Comparison of ENCODE assay signal across 8 mouse cellular contexts in genomic region chr1:130740781-130741720, GRCm38 (mm10). TPM values are rescaled to one million over a fixed set of nuclear protein-coding genes. Genes with fewer than 3 reads are reported as not detected.
DNase-seq lines count a peak whose midpoint lies in the region; ATAC-seq lines count a peak whose summit lies in the region.

No protein-coding gene starts in this region.

- intact Hi-C loops in heart, postnatal 14 days (cut with DNase I), result no loop called here
- intact Hi-C loops in left cerebral cortex, postnatal 10 days (cut with DNase I), result no loop called here
- intact Hi-C loops in gastrocnemius, postnatal 14 days (cut with DNase I; ENCODE audit: low total_unique reads), result no loop called here

- H3K36me3 ChIP-seq in heart, embryonic 12.5 days, result no peaks in the 10 kb centered on the region
- H3K36me3 ChIP-seq in forebrain, embryonic 16.5 days (ENCODE audit: control insufficient read depth, insufficient read depth), result no peaks in the 10 kb centered on the region
- H3K36me3 ChIP-seq in neural tube, embryonic 15.5 days, result no peaks in the 10 kb centered on the region

- 27% methylated on average over 15 of the region's 15 CpGs for WGBS in heart, embryonic 12.5 days
- 56% methylated on average over 15 of the region's 15 CpGs for WGBS in forebrain, embryonic 16.5 days
- 65% methylated on average over 15 of the region's 15 CpGs for WGBS in neural tube, embryonic 15.5 days

- no peaks in the 10 kb centered on the region for H3K9me3 ChIP-seq in heart, embryonic 12.5 days (replicated peaks)
- H3K9me3 ChIP-seq in forebrain, embryonic 16.5 days (ENCODE audit: control insufficient read depth, low read length), result no peaks in the 10 kb centered on the region
- H3K9me3 ChIP-seq in neural tube, embryonic 15.5 days (replicated peaks), result no peaks in the 10 kb centered on the region

- peak overlapping the region; percentile 45 for H3K4me2 ChIP-seq in heart, embryonic 12.5 days
- no peak overlapping the region for H3K4me2 ChIP-seq in forebrain, embryonic 16.5 days (ENCODE audit: low read length)
- H3K4me2 ChIP-seq in neural tube, embryonic 15.5 days, result no peak overlapping the region

- DNase-seq in heart, postnatal 14 days, result no peak
- DNase-seq in R1 (ENCODE audit: low read depth, low spot score), result peak; percentile 59
- DNase-seq in left cerebral cortex, postnatal 10 days (ENCODE audit: extremely low spot score in 1 of 2, low spot score in 2 of 2), result peak; percentile 38 to 53
- DNase-seq in gastrocnemius, postnatal 14 days, result no peak

- H3K27ac ChIP-seq in heart, embryonic 12.5 days (ENCODE audit: poor library complexity, severe bottlenecking), result peak overlapping the region; percentile 81
- H3K27ac ChIP-seq in forebrain, embryonic 16.5 days (ENCODE audit: low read length), result no peak overlapping the region
- H3K27ac ChIP-seq in neural tube, embryonic 15.5 days (replicated peaks), result no peak overlapping the region

- 0 out of 2 replicates have a peak, but pooled peaks cover 3% of the 10 kb centered on the region for H3K27me3 ChIP-seq in heart, embryonic 12.5 days (replicated peaks)
- H3K27me3 ChIP-seq in forebrain, embryonic 16.5 days (replicated peaks; ENCODE audit: control insufficient read depth, insufficient read depth, low read length), result no peaks in the 10 kb centered on the region
- H3K27me3 ChIP-seq in neural tube, embryonic 15.5 days (replicated peaks), result no peaks in the 10 kb centered on the region

- peaks cover 32% of the 10 kb centered on the region for H3K4me1 ChIP-seq in heart, embryonic 12.5 days (replicated peaks)
- H3K4me1 ChIP-seq in forebrain, embryonic 16.5 days (replicated peaks; ENCODE audit: control insufficient read depth, insufficient read depth, low read length), result no peaks in the 10 kb centered on the region
- no peaks in the 10 kb centered on the region for H3K4me1 ChIP-seq in neural tube, embryonic 15.5 days

- peak; percentile 97 for ATAC-seq in heart, embryonic 12.5 days (ENCODE audit: insufficient number of reproducible peaks, low FRiP score)
- ATAC-seq in forebrain, embryonic 16.5 days, result peak; percentile 66
- peak; percentile 89 for ATAC-seq in megakaryocyte-erythroid progenitor cell, adult 5-6 weeks (replicated peaks; ENCODE audit: low FRiP score, low TSS enrichment, poor library complexity, severe bottlenecking)
- ATAC-seq in neural tube, embryonic 15.5 days (ENCODE audit: low FRiP score), result no peak

- H3K9ac ChIP-seq in heart, embryonic 12.5 days, result peak overlapping the region; percentile 38
- H3K9ac ChIP-seq in forebrain, embryonic 16.5 days (replicated peaks; ENCODE audit: low read depth, low read length), result no peak overlapping the region
- H3K9ac ChIP-seq in neural tube, embryonic 15.5 days (replicated peaks), result no peak overlapping the region

- 0 out of 2 replicates have a peak overlapping the region, but pooled peaks have one; percentile 7 for H3K4me3 ChIP-seq in heart, embryonic 12.5 days
- no peak overlapping the region for H3K4me3 ChIP-seq in forebrain, embryonic 16.5 days (replicated peaks; ENCODE audit: low read length)
- no peak overlapping the region for H3K4me3 ChIP-seq in neural tube, embryonic 15.5 days (replicated peaks)

RNA-seq across cellular contexts. Expression of gene AA986860, which starts 9.3 kb away (rescaled TPM):
- 0.68 and 0.82 TPM in 2 replicates for polyA plus RNA-seq in heart, embryonic 12.5 days (2016; fragmentation: Nextera tagmentation; extraction: Ambion mirVana)
- under 1 TPM; 0.57 to 0.73 TPM for total RNA-seq in heart, postnatal 14 days (2021)
- 0.47 and 0.67 TPM in 2 replicates for polyA plus RNA-seq in forebrain, embryonic 16.5 days (2015; fragmentation: Nextera tagmentation; extraction: Ambion mirVana)
- 1 to 10 TPM in 1 of 2 experiments, under 1 TPM in 1; 0.92 to 1.0 TPM for total RNA-seq in left cerebral cortex, postnatal 10 days (2021)
- total RNA-seq in megakaryocyte-erythroid progenitor cell, adult 5-6 weeks (2014; fragmentation: Nextera tagmentation), result 0.66 and 1.5 TPM in 2 replicates
- total RNA-seq in megakaryocyte-erythroid progenitor cell, adult 5-6 weeks (2017), result 0.50 and 0.94 TPM in 2 replicates
- under 1 TPM; 0.44 to 0.49 TPM for total RNA-seq in gastrocnemius, postnatal 14 days (2021)
- polyA plus RNA-seq in neural tube, embryonic 15.5 days (2015; fragmentation: Nextera tagmentation; extraction: Ambion mirVana), result 0.82 and 5.5 TPM in 2 replicates

RNA-seq across cellular contexts. Expression of gene Pfkfb2, which starts 12.0 kb away (rescaled TPM):
- 8.4 and 9.0 TPM in 2 replicates for polyA plus RNA-seq in heart, embryonic 12.5 days (2016; fragmentation: Nextera tagmentation; extraction: Ambion mirVana)
- 10 to 100 TPM; 65.7 to 70.8 TPM for total RNA-seq in heart, postnatal 14 days (2021)
- 27.8 and 28.2 TPM in 2 replicates for polyA plus RNA-seq in forebrain, embryonic 16.5 days (2015; fragmentation: Nextera tagmentation; extraction: Ambion mirVana)
- 10 to 100 TPM; 42.5 to 43.7 TPM for total RNA-seq in left cerebral cortex, postnatal 10 days (2021)
- 22.6 and 26.7 TPM in 2 replicates for total RNA-seq in megakaryocyte-erythroid progenitor cell, adult 5-6 weeks (2014; fragmentation: Nextera tagmentation)
- 16.0 and 18.3 TPM in 2 replicates for total RNA-seq in megakaryocyte-erythroid progenitor cell, adult 5-6 weeks (2017)
- 10 to 100 TPM in 1 of 2 experiments, 1 to 10 TPM in 1; 10.0 to 10.7 TPM for total RNA-seq in gastrocnemius, postnatal 14 days (2021)
- 18.1 and 19.7 TPM in 2 replicates for polyA plus RNA-seq in neural tube, embryonic 15.5 days (2015; fragmentation: Nextera tagmentation; extraction: Ambion mirVana)

RNA-seq across cellular contexts. Expression of gene Yod1, which starts 23.9 kb away (rescaled TPM):
- 8.8 and 9.9 TPM in 2 replicates for polyA plus RNA-seq in heart, embryonic 12.5 days (2016; fragmentation: Nextera tagmentation; extraction: Ambion mirVana)
- 1 to 10 TPM; 6.3 to 6.6 TPM for total RNA-seq in heart, postnatal 14 days (2021)
- polyA plus RNA-seq in forebrain, embryonic 16.5 days (2015; fragmentation: Nextera tagmentation; extraction: Ambion mirVana), result 18.1 and 18.7 TPM in 2 replicates
- total RNA-seq in left cerebral cortex, postnatal 10 days (2021), result 10 to 100 TPM; 10.3 to 10.4 TPM
- total RNA-seq in megakaryocyte-erythroid progenitor cell, adult 5-6 weeks (2014; fragmentation: Nextera tagmentation), result 14.4 and 15.9 TPM in 2 replicates
- 12.4 and 15.7 TPM in 2 replicates for total RNA-seq in megakaryocyte-erythroid progenitor cell, adult 5-6 weeks (2017)
- 1 to 10 TPM; 3.3 to 3.7 TPM for total RNA-seq in gastrocnemius, postnatal 14 days (2021)
- polyA plus RNA-seq in neural tube, embryonic 15.5 days (2015; fragmentation: Nextera tagmentation; extraction: Ambion mirVana), result 15.6 and 15.8 TPM in 2 replicates

RNA-seq across cellular contexts. Expression of gene Gm29427, which starts 25.5 kb away (rescaled TPM):
- polyA plus RNA-seq in heart, embryonic 12.5 days (2016; fragmentation: Nextera tagmentation; extraction: Ambion mirVana), result not detected in 2 replicates
- not detected for total RNA-seq in heart, postnatal 14 days (2021)
- 0.27 TPM in 1 of 2 replicates, not detected in the other for polyA plus RNA-seq in forebrain, embryonic 16.5 days (2015; fragmentation: Nextera tagmentation; extraction: Ambion mirVana)
- not detected for total RNA-seq in left cerebral cortex, postnatal 10 days (2021)
- not detected in 2 replicates for total RNA-seq in megakaryocyte-erythroid progenitor cell, adult 5-6 weeks (2014; fragmentation: Nextera tagmentation)
- 0.19 TPM in 1 of 2 replicates, not detected in the other for total RNA-seq in megakaryocyte-erythroid progenitor cell, adult 5-6 weeks (2017)
- under 1 TPM in 1 of 2 experiments, not detected in 1; 0.16 TPM for total RNA-seq in gastrocnemius, postnatal 14 days (2021)
- not detected in 2 replicates for polyA plus RNA-seq in neural tube, embryonic 15.5 days (2015; fragmentation: Nextera tagmentation; extraction: Ambion mirVana)

RNA-seq across cellular contexts. Expression of gene Fcamr, which starts 59.7 kb away (rescaled TPM):
- polyA plus RNA-seq in heart, embryonic 12.5 days (2016; fragmentation: Nextera tagmentation; extraction: Ambion mirVana), result 0.15 and 0.21 TPM in 2 replicates
- under 1 TPM; 0.17 to 0.41 TPM for total RNA-seq in heart, postnatal 14 days (2021)
- polyA plus RNA-seq in forebrain, embryonic 16.5 days (2015; fragmentation: Nextera tagmentation; extraction: Ambion mirVana), result not detected in 2 replicates
- total RNA-seq in left cerebral cortex, postnatal 10 days (2021), result not detected
- total RNA-seq in megakaryocyte-erythroid progenitor cell, adult 5-6 weeks (2014; fragmentation: Nextera tagmentation), result not detected in 2 replicates
- total RNA-seq in megakaryocyte-erythroid progenitor cell, adult 5-6 weeks (2017), result not detected in 2 replicates
- not detected for total RNA-seq in gastrocnemius, postnatal 14 days (2021)
- not detected in 2 replicates for polyA plus RNA-seq in neural tube, embryonic 15.5 days (2015; fragmentation: Nextera tagmentation; extraction: Ambion mirVana)

Comparison
In these comparisons a context has a peak if more than half of its experiments do, and no peak if none do; other contexts are left out.
1. DNase-seq: peak in R1 (single experiment) and left cerebral cortex, postnatal 10 days (2 of 2); none in heart, postnatal 14 days (0 of 2) and gastrocnemius, postnatal 14 days (single experiment).